Mouse (Mus musculus) neutrophil, adult 83 days (primary cell): ENCODE results near the gene Rps6kb1. TPM values are rescaled to one million over a fixed set of nuclear protein-coding genes. Genes with fewer than 3 reads are reported as not detected.

ENCODE experiments used
- total RNA-seq, 2 experiments: library from RNA; stranded (reverse); gene quantifications; one replicate each; pipeline ENCODE4 v1.2.4; 2023

Gene Rps6kb1
- 10 to 100 TPM; 24.3 to 31.6 TPM for total RNA-seq

GRCm38 (mm10) chr11:86544639-86545299, at the start of gene Rps6kb1, which contains the start of gene Tubd1:
Gene Rps6kb1 (minus strand): TSS chr11:86544805.
Gene Tubd1 (plus strand): TSS chr11:86544991.

GRCm38 (mm10) chr11:86484101-86484868, 60.3 kb downstream of the Rps6kb1 start, which contains the start of gene Rnft1:
Gene Rnft1 (plus strand): TSS chr11:86484657.

Other genes starting within 250 kb of the Rps6kb1 start
- 10 to 100 TPM; 55.3 to 56.2 TPM for gene Med13, start 187.2 kb downstream of the Rps6kb1 start, total RNA-seq
- gene Rnft1, start 60.1 kb downstream of the Rps6kb1 start, total RNA-seq = 10 to 100 TPM; 18.6 to 22.6 TPM
- gene Tubd1, start 186 bp upstream of the Rps6kb1 start, total RNA-seq = 1 to 10 TPM; 5.3 to 5.7 TPM
- gene Vmp1, start 139.0 kb upstream of the Rps6kb1 start, total RNA-seq = 100 to 1,000 TPM; 185 to 222 TPM
- 1 to 10 TPM; 4.0 to 4.7 TPM for gene Ptrh2, start 139.2 kb upstream of the Rps6kb1 start, total RNA-seq
- gene Cltc, start 212.8 kb upstream of the Rps6kb1 start, total RNA-seq = 100 to 1,000 TPM; 176 to 202 TPM